In the genomic region with DNA sequence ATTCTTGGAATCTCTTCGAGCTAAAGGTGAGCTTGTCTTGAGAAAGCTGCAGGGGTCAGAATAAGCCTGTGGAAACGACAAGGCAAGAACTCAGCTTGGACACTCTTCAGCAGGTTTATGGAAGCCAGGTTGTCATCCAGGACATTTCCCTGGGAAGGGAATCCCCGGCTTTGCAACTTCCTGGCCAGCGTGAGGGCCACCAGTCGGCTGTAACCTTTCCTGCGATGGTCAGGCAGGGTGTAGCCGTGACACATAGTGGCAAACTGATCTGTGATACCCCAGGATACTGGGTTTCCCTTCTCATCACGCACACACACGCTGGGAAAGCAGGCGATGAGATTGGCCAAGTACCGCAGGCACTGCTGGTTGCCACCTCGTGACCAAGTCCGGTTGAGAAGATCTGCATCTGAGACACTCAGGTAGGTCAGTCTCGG, we compare ENCODE assay signal across 7 mouse cellular contexts. TPM values are rescaled to one million over a fixed set of nuclear protein-coding genes. Genes with fewer than 3 reads are reported as not detected.
A peak's percentile ranks its signal among the peaks of the same experiment; 100 is the strongest.
DNase-seq lines count a peak whose midpoint lies in the region; ATAC-seq lines count a peak whose summit lies in the region.

No protein-coding gene starts in this region.

- no peak overlapping the region for H3K4me3 ChIP-seq in intestine, embryonic 14.5 days (ENCODE audit: low read depth, low read length)
- no peak overlapping the region for H3K4me3 ChIP-seq in neural tube, embryonic 12.5 days

- WGBS in intestine, embryonic 14.5 days: 9% methylated on average over 14 of the region's 14 CpGs
- WGBS in neural tube, embryonic 12.5 days: 22% methylated on average over 14 of the region's 14 CpGs

- H3K9me3 ChIP-seq in intestine, embryonic 14.5 days (ENCODE audit: control insufficient read depth, low read length): no peaks in the 10 kb centered on the region
- H3K9me3 ChIP-seq in neural tube, embryonic 12.5 days: no peaks in the 10 kb centered on the region

- no peak overlapping the region for H3K9ac ChIP-seq in intestine, embryonic 14.5 days (ENCODE audit: low read length)
- H3K9ac ChIP-seq in neural tube, embryonic 12.5 days: no peak overlapping the region

- H3K27me3 ChIP-seq in intestine, embryonic 14.5 days (replicated peaks; ENCODE audit: control insufficient read depth, insufficient read depth, low read length): no peaks in the 10 kb centered on the region
- H3K27me3 ChIP-seq in neural tube, embryonic 12.5 days (replicated peaks): no peaks in the 10 kb centered on the region

- H3K36me3 ChIP-seq in intestine, embryonic 14.5 days (ENCODE audit: control insufficient read depth, insufficient read depth, low read length): no peaks in the 10 kb centered on the region
- no peaks in the 10 kb centered on the region for H3K36me3 ChIP-seq in neural tube, embryonic 12.5 days

- no peak overlapping the region for H3K27ac ChIP-seq in intestine, embryonic 14.5 days (ENCODE audit: low read depth)
- no peak overlapping the region for H3K27ac ChIP-seq in neural tube, embryonic 12.5 days

- H3K4me2 ChIP-seq in intestine, embryonic 14.5 days (ENCODE audit: low read length): peak overlapping the region; percentile 33
- H3K4me2 ChIP-seq in neural tube, embryonic 12.5 days (replicated peaks): peak overlapping the region; percentile 49

- peak; percentile 8 for DNase-seq in retina, postnatal 1 day
- DNase-seq in retina, embryonic 14.5 days (ENCODE audit: low spot score): no peak
- DNase-seq in embryo, embryonic 9.5 days (ENCODE audit: extremely low spot score): peak; percentile 22
- DNase-seq in intestine, embryonic 14.5 days (ENCODE audit: low spot score): no peak
- no peak for DNase-seq in spleen, postnatal 10 days (ENCODE audit: low spot score in 2 of 2)

- ATAC-seq in intestine, embryonic 14.5 days (replicated peaks; ENCODE audit: low FRiP score, low TSS enrichment, low read depth): no peak
- ATAC-seq in neural tube, embryonic 12.5 days (ENCODE audit: low FRiP score, low read depth): no peak
- ATAC-seq in activated CD4-positive, CD25-positive, alpha-beta regulatory T cell, adult 4 months: no peak

- no peaks in the 10 kb centered on the region for H3K4me1 ChIP-seq in intestine, embryonic 14.5 days (replicated peaks; ENCODE audit: control insufficient read depth, insufficient read depth, low read length)
- H3K4me1 ChIP-seq in neural tube, embryonic 12.5 days: no peaks in the 10 kb centered on the region; the same call in 1 of the 2 replicates

RNA-seq across cellular contexts. Expression of a gene that starts 9.4 kb away (rescaled TPM):
- not detected in 2 replicates for polyA plus RNA-seq in intestine, embryonic 14.5 days (2014; fragmentation: Nextera tagmentation; extraction: Ambion mirVana)
- not detected in 2 replicates for polyA plus RNA-seq in neural tube, embryonic 12.5 days (2016; fragmentation: Nextera tagmentation; extraction: Ambion mirVana)
- not detected for polyA plus RNA-seq in activated CD4-positive, CD25-positive, alpha-beta regulatory T cell, adult 4 months (2017; shearing (Covaris generic))

RNA-seq across cellular contexts. Expression of a gene that starts 24.4 kb away (rescaled TPM):
- polyA plus RNA-seq in intestine, embryonic 14.5 days (2014; fragmentation: Nextera tagmentation; extraction: Ambion mirVana): 3.8 and 4.0 TPM in 2 replicates
- polyA plus RNA-seq in neural tube, embryonic 12.5 days (2016; fragmentation: Nextera tagmentation; extraction: Ambion mirVana): 0.66 and 0.83 TPM in 2 replicates
- polyA plus RNA-seq in activated CD4-positive, CD25-positive, alpha-beta regulatory T cell, adult 4 months (2017; shearing (Covaris generic)): not detected

RNA-seq across cellular contexts. Expression of a gene that starts 29.7 kb away (rescaled TPM):
- polyA plus RNA-seq in intestine, embryonic 14.5 days (2014; fragmentation: Nextera tagmentation; extraction: Ambion mirVana): 38.6 and 39.8 TPM in 2 replicates
- 23.7 and 28.0 TPM in 2 replicates for polyA plus RNA-seq in neural tube, embryonic 12.5 days (2016; fragmentation: Nextera tagmentation; extraction: Ambion mirVana)
- polyA plus RNA-seq in activated CD4-positive, CD25-positive, alpha-beta regulatory T cell, adult 4 months (2017; shearing (Covaris generic)): 10 to 100 TPM; 16.3 to 17.4 TPM

RNA-seq across cellular contexts. Expression of a gene that starts 30.1 kb away (rescaled TPM):
- 22.6 and 23.9 TPM in 2 replicates for polyA plus RNA-seq in intestine, embryonic 14.5 days (2014; fragmentation: Nextera tagmentation; extraction: Ambion mirVana)
- polyA plus RNA-seq in neural tube, embryonic 12.5 days (2016; fragmentation: Nextera tagmentation; extraction: Ambion mirVana): 21.8 and 26.0 TPM in 2 replicates
- polyA plus RNA-seq in activated CD4-positive, CD25-positive, alpha-beta regulatory T cell, adult 4 months (2017; shearing (Covaris generic)): 10 to 100 TPM; 36.6 to 37.1 TPM

Comparison
In these comparisons a context has a peak if more than half of its experiments do, and no peak if none do; other contexts are left out.
1. DNase-seq: peak in retina, postnatal 1 day (single experiment) and embryo, embryonic 9.5 days (single experiment); none in retina, embryonic 14.5 days (single experiment), intestine, embryonic 14.5 days (single experiment) and spleen, postnatal 10 days (0 of 2).